Mouse (Mus musculus) CD4-positive, CD25-positive, alpha-beta regulatory T cell (primary cell): ENCODE results near the gene Gnl1. TPM values are rescaled to one million over a fixed set of nuclear protein-coding genes. Genes with fewer than 3 reads are reported as not detected.

ENCODE experiments used
- polyA plus RNA-seq: library from polyadenylated mRNA; unstranded; fragments of 100-300 nt; shearing (Covaris generic); gene quantifications from one replicate; pipeline ENCODE4 v1.2.1, GENCODE M21; 2017

Gnl1 gene
- 70.7 TPM for polyA plus RNA-seq

GRCm38 (mm10) chr17:35979401-35980362 lies at the start of gene Gnl1, which contains the start of gene Prr3:
TSS of gene Gnl1 (plus strand) at chr17:35979851.
TSS of gene Prr3 (minus strand) at chr17:35980236.

GRCm38 (mm10) chr17:35969418-35970389 lies 9.9 kb upstream of the Gnl1 start, which contains the start of gene Abcf1:
TSS of gene Abcf1 (minus strand) at chr17:35969761.

GRCm38 (mm10) chr17:36020191-36021073 lies 40.8 kb downstream of the Gnl1 start, which contains the start of gene H2-T24:
TSS of gene H2-T24 (minus strand) at chr17:36020560.

GRCm38 (mm10) chr17:36032351-36032875 lies 52.8 kb downstream of the Gnl1 start, which contains the start of gene H2-T23:
TSS of gene H2-T23 (minus strand) at chr17:36032855.

Other genes with a start within 250 kb of the Gnl1 start
- gene Ier3, start 158.2 kb upstream of the Gnl1 start, polyA plus RNA-seq, result 0.53 TPM
- 52.9 TPM for gene Flot1, start 156.6 kb upstream of the Gnl1 start, polyA plus RNA-seq
- 111 TPM for gene Tubb5, start 141.5 kb upstream of the Gnl1 start, polyA plus RNA-seq
- 12.9 TPM for gene Mdc1, start 138.3 kb upstream of the Gnl1 start, polyA plus RNA-seq
- gene Nrm, start 118.5 kb upstream of the Gnl1 start, polyA plus RNA-seq, result 27.5 TPM
- 592 TPM for gene Ppp1r18, start 114.3 kb upstream of the Gnl1 start, polyA plus RNA-seq
- gene Dhx16, start 100.0 kb upstream of the Gnl1 start, polyA plus RNA-seq, result 62.8 TPM
- gene 2310061I04Rik, start 82.4 kb upstream of the Gnl1 start, polyA plus RNA-seq, result 41.8 TPM
- gene Atat1, start 69.8 kb upstream of the Gnl1 start, polyA plus RNA-seq, result 19.2 TPM
- gene Mrps18b, start 63.5 kb upstream of the Gnl1 start, polyA plus RNA-seq, result 80.8 TPM
- 56.7 TPM for gene Ppp1r10, start 63.4 kb upstream of the Gnl1 start, polyA plus RNA-seq
- gene Abcf1, start 10.1 kb upstream of the Gnl1 start, polyA plus RNA-seq, result 145 TPM
- gene Prr3, start 385 bp downstream of the Gnl1 start, polyA plus RNA-seq, result 38.7 TPM
- gene H2-T24, start 40.7 kb downstream of the Gnl1 start, polyA plus RNA-seq, result 34.1 TPM
- gene H2-T23, start 53.0 kb downstream of the Gnl1 start, polyA plus RNA-seq, result 666 TPM
- gene H2-T22, start 62.9 kb downstream of the Gnl1 start, polyA plus RNA-seq, result 225 TPM
- 0.13 TPM for gene Gm6034, start 63.1 kb downstream of the Gnl1 start, polyA plus RNA-seq
- gene Gm11127, start 78.5 kb downstream of the Gnl1 start, polyA plus RNA-seq, result not detected
- 0.91 TPM for gene Gm19684, start 141.8 kb downstream of the Gnl1 start, polyA plus RNA-seq
- 0.26 TPM for gene Gm7030, start 149.6 kb downstream of the Gnl1 start, polyA plus RNA-seq
- gene Gm8909, start 188.7 kb downstream of the Gnl1 start, polyA plus RNA-seq, result 7.7 TPM
- 0.59 TPM for gene H2-T3, start 210.4 kb downstream of the Gnl1 start, polyA plus RNA-seq